Mouse (Mus musculus) C2C12 (cell line): ENCODE results near the gene Hist1h4h. TPM values are rescaled to one million over a fixed set of nuclear protein-coding genes. Genes with fewer than 3 reads are reported as not detected.
"Not testable (repeated sequence)": the region's sequence is repeated elsewhere in the genome, so short reads cannot be mapped to it uniquely, and the experiment has no call there.

Experiments
- H3K27me3 ChIP-seq: one replicate; pipeline ENCODE4 v1.6.1; 2011; ENCODE audit not compliant: control insufficient read depth, insufficient read depth, insufficient read length
- H3K36me3 ChIP-seq: one replicate; pipeline ENCODE4 v1.6.1; 2011; ENCODE audit not compliant: control insufficient read depth, insufficient read depth
- H3K4me3 ChIP-seq: one replicate; pipeline ENCODE4 v1.5.1; 2011; ENCODE audit warnings: mild to moderate bottlenecking, control low read depth; ENCODE audit not compliant: poor library complexity, insufficient read depth, severe bottlenecking
- H3K79me2 ChIP-seq: one replicate; pipeline ENCODE4 v1.6.1; 2011; ENCODE audit not compliant: control insufficient read depth, insufficient read depth
- H3K79me3 ChIP-seq: one replicate; pipeline ENCODE4 v1.6.1; 2011; ENCODE audit warnings: low read depth, control low read depth
- H3ac ChIP-seq: one replicate; pipeline ENCODE3; 2011; ENCODE audit warnings: low read depth; ENCODE audit not compliant: control insufficient read depth, insufficient read length
- CEBPB ChIP-seq: IDR thresholded peaks from one replicate; pipeline ENCODE4 v1.6.1; 2011; ENCODE audit warnings: low read depth, mild to moderate bottlenecking, control low read depth, moderate library complexity
- CTCF ChIP-seq: IDR thresholded peaks from one replicate; pipeline ENCODE4 v1.5.1; 2011; ENCODE audit not compliant: control insufficient read depth, insufficient read depth, insufficient read length
- FOSL1 ChIP-seq: IDR thresholded peaks from one replicate; pipeline ENCODE4 v1.8.0; 2011; ENCODE audit warnings: mild to moderate bottlenecking, low read length; ENCODE audit not compliant: poor library complexity, insufficient read depth, severe bottlenecking
- MAX ChIP-seq: IDR thresholded peaks from one replicate; pipeline ENCODE4 v1.6.1; 2011; ENCODE audit warnings: mild to moderate bottlenecking, control low read depth
- MYOD1 ChIP-seq: IDR thresholded peaks from one replicate; pipeline ENCODE4 v1.6.1; 2011; ENCODE audit warnings: low read depth; ENCODE audit not compliant: control insufficient read depth, insufficient read length
- MYOG ChIP-seq: IDR thresholded peaks from one replicate; pipeline ENCODE4 v1.6.1; 2011; ENCODE audit not compliant: control insufficient read depth, insufficient read length; ENCODE audit errors: extremely low read depth
- USF1 ChIP-seq: IDR thresholded peaks from one replicate; pipeline ENCODE4 v1.6.1; 2011; ENCODE audit warnings: low read depth, mild to moderate bottlenecking, control low read depth, moderate library complexity
- polyA plus RNA-seq: library from polyadenylated mRNA; unstranded; fragments of >200 nt; fragmentation: generic; extraction: Trizol; gene quantifications from one replicate; pipeline ENCODE4 v1.2.1, GENCODE M21; 2012; ENCODE audit warnings: missing spikeins

The Hist1h4h gene
- polyA plus RNA-seq, 1 experiment: 6.9 TPM

GRCm38 (mm10) chr13:23550761-23551145 is 19.9 kb downstream of the Hist1h4h start:
- H3K27me3 ChIP-seq: no peaks in the 10 kb centered on the region
- no peaks in the 10 kb centered on the region for H3K79me2 ChIP-seq
- H3K79me3 ChIP-seq: no peaks in the 10 kb centered on the region
- peak overlapping the region; percentile 7 for H3K4me3 ChIP-seq
- peak overlapping the region; percentile 48 for H3ac ChIP-seq
- H3K36me3 ChIP-seq: no peaks in the 10 kb centered on the region
- TF ChIP-seq MAX: no peak
- no peak for TF ChIP-seq USF1
- TF ChIP-seq CTCF: no peak
- TF ChIP-seq FOSL1: no peak
- TF ChIP-seq MYOG: no peak
- no peak for TF ChIP-seq MYOD1
- TF ChIP-seq CEBPB: no peak

- H3K79me3 ChIP-seq, H3K27me3 ChIP-seq, H3K79me2 ChIP-seq, H3K36me3 ChIP-seq: not testable (repeated sequence)
- peak; percentile 30 for TF ChIP-seq CEBPB
- peak within 1 kb of the TSS; percentile 7 for H3K4me3 ChIP-seq
- H3ac ChIP-seq: peak within 1 kb of the TSS; percentile 48
Observed at GRCm38 (mm10) chr13:23551146-23551834, 20.4 kb downstream of the Hist1h4h start, which contains the start of gene Hist1h4f. TSS of gene Hist1h4f (minus strand) at chr13:23551648.

- no peak overlapping the region for H3ac ChIP-seq
- H3K27me3 ChIP-seq: no peaks in the 10 kb centered on the region
- no peak overlapping the region for H3K4me3 ChIP-seq
- no peaks in the 10 kb centered on the region for H3K79me3 ChIP-seq
- TF ChIP-seq CTCF: no peak
- TF ChIP-seq MYOD1: no peak
- no peak for TF ChIP-seq USF1
- no peak for TF ChIP-seq CEBPB
- no peak for TF ChIP-seq MAX
- no peak for TF ChIP-seq FOSL1
- TF ChIP-seq MYOG: no peak
- H3K79me2 ChIP-seq: no peaks in the 10 kb centered on the region
- H3K36me3 ChIP-seq: no peaks in the 10 kb centered on the region
Observed at GRCm38 (mm10) chr13:23551931-23552914, 21.4 kb downstream of the Hist1h4h start.

- no peak for TF ChIP-seq MYOD1
- TF ChIP-seq USF1: no peak
- TF ChIP-seq MAX: no peak
- no peak for TF ChIP-seq CEBPB
- TF ChIP-seq CTCF: no peak
- TF ChIP-seq MYOG: no peak
- TF ChIP-seq FOSL1: no peak
- H3ac ChIP-seq: no peak within 1 kb of the TSS
- H3K79me3 ChIP-seq: no peaks in the 10 kb centered on the region
- no peaks in the 10 kb centered on the region for H3K36me3 ChIP-seq
- H3K27me3 ChIP-seq: no peaks in the 10 kb centered on the region
- H3K79me2 ChIP-seq: no peaks in the 10 kb centered on the region
- H3K4me3 ChIP-seq: no peak within 1 kb of the TSS
Observed at GRCm38 (mm10) chr13:23552962-23553361, 22.1 kb downstream of the Hist1h4h start, which contains the start of gene Hist1h1d. TSS of gene Hist1h1d (plus strand) at chr13:23553262.

GRCm38 (mm10) chr13:23554393-23554792 is 23.5 kb downstream of the Hist1h4h start:
- Histone ChIP-seq H3K27me3 (no peaks in the 10 kb centered on the region), H3K36me3 (no peaks in the 10 kb centered on the region), H3K79me2 (no peaks in the 10 kb centered on the region), H3ac (no peak overlapping the region), H3K79me3 (no peaks in the 10 kb centered on the region), H3K4me3 (no peak overlapping the region)
- TF ChIP-seq MYOD1 (no peak), CTCF (no peak), MYOG (no peak), USF1 (no peak), MAX (no peak), CEBPB (no peak), FOSL1 (no peak)
